Mouse (Mus musculus): ENCODE measurements around the gene Raf1. TPM values are rescaled to one million over a fixed set of nuclear protein-coding genes. Genes with fewer than 3 reads are reported as not detected.

Gene Raf1
- polyA plus RNA-seq (2015; fragmentation: Nextera tagmentation; extraction: Ambion mirVana) = 116 and 125 TPM in 2 replicates

DNA sequence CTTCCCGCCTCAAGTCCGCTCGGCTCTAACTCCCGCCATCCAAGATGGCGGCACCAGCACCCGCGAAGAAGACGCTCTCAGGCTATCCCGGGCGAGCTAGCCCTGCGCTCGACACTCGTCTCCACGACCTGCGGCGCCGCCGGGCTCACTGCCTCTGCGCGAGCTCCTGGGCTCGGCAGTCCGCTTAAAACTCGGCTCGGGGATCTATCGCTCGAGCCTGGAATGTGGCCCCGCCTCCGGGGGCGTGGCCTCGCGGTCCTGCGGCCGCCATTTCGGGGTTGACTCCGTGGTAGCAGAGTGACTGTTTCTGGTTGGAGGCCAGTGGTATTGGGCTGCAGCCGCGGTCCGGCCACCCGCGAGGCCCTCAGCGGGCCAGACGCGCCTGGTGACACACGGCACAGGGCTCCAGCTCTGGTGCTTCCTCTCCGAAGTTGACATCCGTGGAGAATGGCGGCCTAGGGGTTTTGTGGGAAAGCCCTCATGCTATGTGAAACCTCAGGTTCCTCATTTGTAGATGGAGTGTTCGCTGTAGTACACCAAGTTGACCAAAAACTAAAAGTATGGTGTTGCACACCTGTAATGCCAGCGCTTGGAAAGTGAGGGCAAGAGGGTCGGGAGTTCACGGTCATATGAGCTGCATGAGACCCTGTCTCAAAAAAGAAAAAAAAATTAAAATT, at the start of gene Raf1:
Raf1 (minus strand) TSS at position 184 of the 677 bp plus-strand sequence.
- under 1% methylated on average over 51 of the region's 51 CpGs for WGBS

DNA sequence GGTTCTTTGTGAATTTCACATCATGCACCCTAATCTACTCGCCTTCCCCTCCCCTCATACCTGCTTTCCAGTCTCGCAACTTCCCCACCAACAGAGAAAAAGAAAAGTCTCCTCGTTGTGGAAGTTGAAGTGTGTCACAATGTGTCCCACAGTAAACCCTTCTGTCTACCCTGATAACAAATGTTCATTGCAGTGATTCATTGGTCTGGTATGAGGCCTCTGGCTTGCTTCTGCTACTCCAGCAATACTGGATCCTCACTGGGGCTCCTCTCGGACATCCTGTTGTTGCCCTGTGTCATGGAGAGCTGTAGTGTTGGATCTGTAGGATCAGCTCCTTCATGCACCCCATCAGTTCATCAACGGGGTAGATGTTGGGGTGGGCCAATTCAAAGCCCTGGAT, 45.8 kb upstream of the Raf1 start:
- H3K4me3 ChIP-seq (replicated peaks) = no peak overlapping the region
- 0 out of 2 replicates have a peak, but pooled peaks cover 2% of the 10 kb centered on the region for H3K9me3 ChIP-seq (replicated peaks)
- H3K4me1 ChIP-seq = peaks cover 10% of the 10 kb centered on the region
- 87% methylated on average over 5 of the region's 5 CpGs for WGBS
- no peaks in the 10 kb centered on the region for H3K36me3 ChIP-seq
- H3K27me3 ChIP-seq (replicated peaks) = no peaks in the 10 kb centered on the region
- no peak overlapping the region for H3K27ac ChIP-seq (replicated peaks)
- ATAC-seq (ENCODE audit: low FRiP score) = no peak
- no peak overlapping the region for H3K9ac ChIP-seq (replicated peaks)
- H3K4me2 ChIP-seq = no peak overlapping the region

More for the DNA sequence above, at the start of gene Raf1:
- Histone ChIP-seq H3K9me3 (replicated peaks) (no peaks in the 10 kb centered on the region), H3K36me3 (no peaks in the 10 kb centered on the region), H3K27ac (replicated peaks) (peak within 1 kb of the TSS; percentile 100), H3K4me1 (peaks cover 23% of the 10 kb centered on the region), H3K4me2 (peak within 1 kb of the TSS; percentile 70), H3K4me3 (replicated peaks) (peak within 1 kb of the TSS; percentile 95), H3K9ac (replicated peaks) (peak within 1 kb of the TSS; percentile 100), H3K27me3 (replicated peaks) (no peaks in the 10 kb centered on the region)
- ATAC-seq (ENCODE audit: low FRiP score) = peak; percentile 98

DNA sequence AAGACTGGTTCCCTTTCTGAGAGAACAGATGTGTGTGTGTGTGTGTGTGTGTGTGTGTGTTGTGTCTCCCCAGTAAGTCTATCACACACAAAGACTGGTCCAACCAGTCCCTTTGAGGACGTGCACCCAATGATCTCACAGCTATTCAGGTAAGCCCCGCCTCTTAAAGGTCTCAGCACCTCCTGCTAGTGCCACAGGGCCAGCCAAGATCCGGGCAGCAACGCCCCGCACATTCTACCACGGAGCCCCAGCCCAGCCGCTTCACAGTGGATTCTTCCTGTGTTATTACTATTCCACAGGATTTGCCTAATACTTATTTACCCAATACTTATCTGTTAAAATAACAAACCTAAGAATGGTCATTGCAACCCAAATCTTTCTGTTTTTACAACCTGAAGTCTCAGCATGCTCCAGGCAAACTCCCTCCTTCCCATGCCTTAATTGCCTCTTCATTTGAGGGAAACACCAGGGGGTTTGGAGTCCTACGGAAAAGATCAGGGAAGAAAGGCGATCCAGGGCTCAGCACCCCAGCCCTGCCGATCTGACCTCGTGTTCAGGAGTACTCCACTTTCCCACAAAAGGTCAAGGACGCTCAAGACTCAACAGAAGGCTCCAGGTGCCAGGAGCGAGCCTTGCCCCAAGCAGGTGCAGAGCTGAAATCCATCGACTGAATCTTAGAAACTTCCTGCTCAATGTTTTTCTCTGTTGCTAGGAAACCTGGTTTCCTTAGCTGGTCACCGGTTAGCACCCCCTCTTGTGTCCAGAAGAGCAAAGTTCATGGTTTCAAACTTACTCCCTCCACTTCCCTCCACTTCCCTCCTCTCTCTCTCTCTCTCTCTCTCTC, 41.5 kb upstream of the Raf1 start:
- Histone ChIP-seq H3K36me3 (no peaks in the 10 kb centered on the region), H3K4me1 (peaks cover 20% of the 10 kb centered on the region), H3K27ac (replicated peaks) (no peak overlapping the region), H3K9me3 (replicated peaks) (no peaks in the 10 kb centered on the region), H3K4me2 (peak overlapping the region; percentile 57), H3K9ac (replicated peaks) (peak overlapping the region; percentile 15; the same call in 1 of the 2 replicates), H3K4me3 (replicated peaks) (peak overlapping the region; percentile 21), H3K27me3 (replicated peaks) (no peaks in the 10 kb centered on the region)
- peak; percentile 96 for ATAC-seq (ENCODE audit: low FRiP score)
- WGBS = 2% methylated on average over 15 of the region's 15 CpGs

DNA sequence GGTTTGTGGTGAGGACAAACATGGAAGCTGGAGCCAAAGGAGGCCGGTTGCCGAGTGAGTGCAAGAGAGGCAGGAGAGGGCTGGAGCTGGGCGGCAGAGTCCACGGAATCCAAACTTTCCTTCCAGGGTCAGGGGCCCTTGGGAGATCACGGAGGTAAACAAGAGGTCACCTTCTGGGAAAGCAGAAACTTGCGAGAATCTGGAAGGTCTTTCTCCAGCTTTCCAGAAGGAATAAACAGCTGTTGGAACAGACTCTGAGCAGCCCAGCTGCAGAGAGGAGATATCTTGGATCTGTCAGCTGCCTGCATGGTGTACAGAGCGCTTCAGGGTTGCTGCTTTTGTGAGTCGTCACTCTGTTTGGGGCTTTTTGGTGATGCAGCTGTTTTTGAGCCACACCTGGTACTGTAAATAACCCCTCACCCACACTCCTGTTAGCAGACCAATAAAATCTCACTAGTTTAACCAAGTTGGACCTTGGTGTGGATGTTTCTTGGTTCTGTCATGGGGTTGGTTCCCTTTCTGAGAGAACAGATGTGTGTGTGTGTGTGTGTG, 40.7 kb upstream of the Raf1 start:
- peak; percentile 69; the same call in 1 of the 2 replicates for ATAC-seq (ENCODE audit: low FRiP score)
- Histone ChIP-seq H3K4me3 (replicated peaks) (peak overlapping the region; percentile 21; the same call in 1 of the 2 replicates), H3K27ac (replicated peaks) (peak overlapping the region; percentile 33; the same call in 1 of the 2 replicates), H3K27me3 (replicated peaks) (no peaks in the 10 kb centered on the region), H3K4me2 (peak overlapping the region; percentile 57), H3K9ac (replicated peaks) (no peak overlapping the region), H3K9me3 (replicated peaks) (no peaks in the 10 kb centered on the region), H3K36me3 (no peaks in the 10 kb centered on the region), H3K4me1 (peaks cover 20% of the 10 kb centered on the region)
- whole genome bisulfite sequencing = 11% methylated on average over 8 of the region's 8 CpGs

DNA sequence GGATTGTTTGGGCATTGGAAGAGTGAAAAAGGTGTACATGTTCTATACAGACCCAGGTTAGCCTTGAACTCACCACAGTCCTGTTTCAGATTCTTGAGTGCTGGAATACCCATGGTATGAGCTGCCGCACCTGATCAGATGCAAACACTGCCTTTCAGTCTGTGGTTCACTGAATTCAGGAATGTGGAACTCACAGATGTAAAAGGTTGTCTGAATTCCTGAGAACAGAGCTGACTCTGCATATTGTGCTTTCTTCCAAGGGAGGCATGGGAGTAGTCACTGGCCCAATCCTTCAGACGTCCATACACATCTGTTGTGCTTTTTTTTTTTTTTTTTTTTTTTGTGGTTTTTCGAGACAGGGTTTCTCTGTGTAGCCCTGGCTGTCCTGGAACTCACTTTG, 34.8 kb upstream of the Raf1 start:
- Histone ChIP-seq H3K9ac (replicated peaks) (no peak overlapping the region), H3K27me3 (replicated peaks) (no peaks in the 10 kb centered on the region), H3K36me3 (no peaks in the 10 kb centered on the region), H3K4me2 (no peak overlapping the region), H3K4me3 (replicated peaks) (no peak overlapping the region), H3K9me3 (replicated peaks) (no peaks in the 10 kb centered on the region), H3K27ac (replicated peaks) (no peak overlapping the region), H3K4me1 (no peaks in the 10 kb centered on the region)
- WGBS = 88% methylated on average over 3 of the region's 3 CpGs
- no peak for ATAC-seq (ENCODE audit: low FRiP score)

DNA sequence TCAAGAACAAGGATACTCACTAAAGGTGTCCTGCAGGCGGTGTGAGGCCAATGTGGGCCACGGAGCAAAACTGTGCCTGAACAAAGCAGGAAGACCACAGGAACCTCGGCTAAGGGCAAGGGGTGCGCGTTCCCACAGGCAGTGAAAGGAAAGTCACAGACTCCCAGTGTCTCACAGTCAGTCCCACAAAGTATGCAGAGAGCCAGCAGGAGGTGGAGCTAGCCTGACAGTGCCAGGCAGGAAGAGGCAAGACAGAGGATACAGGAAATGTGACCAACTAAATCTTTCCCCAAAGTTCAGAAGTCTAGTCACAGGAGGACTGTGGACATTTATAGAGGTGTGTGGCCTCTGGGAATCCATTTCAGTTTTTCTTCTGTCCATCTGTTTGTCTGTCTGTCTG, 26.5 kb upstream of the Raf1 start:
- 78% methylated on average over 5 of the region's 5 CpGs for WGBS
- no peaks in the 10 kb centered on the region for H3K36me3 ChIP-seq
- H3K27ac ChIP-seq (replicated peaks) = no peak overlapping the region
- H3K27me3 ChIP-seq (replicated peaks) = no peaks in the 10 kb centered on the region
- no peak for ATAC-seq (ENCODE audit: low FRiP score)
- H3K9ac ChIP-seq (replicated peaks) = no peak overlapping the region
- no peaks in the 10 kb centered on the region for H3K4me1 ChIP-seq
- H3K9me3 ChIP-seq (replicated peaks) = no peaks in the 10 kb centered on the region
- H3K4me3 ChIP-seq (replicated peaks) = no peak overlapping the region
- no peak overlapping the region for H3K4me2 ChIP-seq

DNA sequence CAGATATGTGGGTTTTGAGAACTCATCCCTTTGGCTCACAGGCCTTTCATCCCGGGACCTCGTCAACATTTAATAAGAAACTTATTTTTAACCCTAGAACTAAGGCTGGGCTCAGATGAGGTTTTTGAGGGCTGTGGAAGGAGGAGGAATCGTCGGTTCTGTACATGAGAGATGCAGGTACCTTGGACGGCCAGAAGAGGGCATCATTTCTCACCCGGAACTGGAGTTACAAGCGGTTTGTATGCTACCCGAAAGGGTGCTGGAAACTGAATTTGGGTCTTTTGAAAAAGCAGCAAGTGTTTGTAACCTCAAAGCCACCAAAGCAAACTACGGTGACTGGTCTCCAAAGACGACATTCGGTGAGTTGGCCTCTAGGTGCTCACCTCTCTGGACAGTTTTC, 24.9 kb upstream of the Raf1 start:
- H3K27ac ChIP-seq (replicated peaks) = no peak overlapping the region
- no peak overlapping the region for H3K4me2 ChIP-seq
- H3K36me3 ChIP-seq = no peaks in the 10 kb centered on the region
- H3K9me3 ChIP-seq (replicated peaks) = no peaks in the 10 kb centered on the region
- WGBS = 51% methylated on average over 11 of the region's 11 CpGs
- ATAC-seq (ENCODE audit: low FRiP score) = no peak
- no peaks in the 10 kb centered on the region for H3K4me1 ChIP-seq
- no peaks in the 10 kb centered on the region for H3K27me3 ChIP-seq (replicated peaks)
- H3K9ac ChIP-seq (replicated peaks) = no peak overlapping the region
- no peak overlapping the region for H3K4me3 ChIP-seq (replicated peaks)

DNA sequence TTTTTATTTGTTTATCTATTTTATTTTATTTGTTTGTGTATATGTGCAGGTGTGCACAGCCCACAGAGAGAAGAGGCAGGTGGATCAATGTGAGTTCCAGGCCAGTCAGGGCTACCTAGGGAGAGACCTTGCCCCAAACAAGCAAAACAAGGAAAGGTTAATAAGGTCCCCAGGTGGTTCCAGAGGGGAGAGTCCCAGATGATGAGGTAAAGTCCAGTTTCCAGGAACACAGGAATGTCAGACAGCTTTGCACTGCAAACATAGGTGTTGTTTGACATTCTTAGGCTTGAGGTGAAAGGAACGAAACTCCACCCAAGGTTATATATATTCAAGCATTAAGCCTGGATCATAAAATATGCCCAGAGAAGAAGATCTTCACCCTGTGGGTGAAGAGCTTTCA, 24.3 kb upstream of the Raf1 start:
- H3K27me3 ChIP-seq (replicated peaks) = no peaks in the 10 kb centered on the region
- H3K9me3 ChIP-seq (replicated peaks) = no peaks in the 10 kb centered on the region
- no peak overlapping the region for H3K9ac ChIP-seq (replicated peaks)
- no peak overlapping the region for H3K4me2 ChIP-seq
- H3K27ac ChIP-seq (replicated peaks) = no peak overlapping the region
- H3K4me1 ChIP-seq = no peaks in the 10 kb centered on the region
- no peak overlapping the region for H3K4me3 ChIP-seq (replicated peaks)
- 100% methylated on average over 1 of the region's 1 CpGs for WGBS
- ATAC-seq (ENCODE audit: low FRiP score) = no peak
- no peaks in the 10 kb centered on the region for H3K36me3 ChIP-seq

DNA sequence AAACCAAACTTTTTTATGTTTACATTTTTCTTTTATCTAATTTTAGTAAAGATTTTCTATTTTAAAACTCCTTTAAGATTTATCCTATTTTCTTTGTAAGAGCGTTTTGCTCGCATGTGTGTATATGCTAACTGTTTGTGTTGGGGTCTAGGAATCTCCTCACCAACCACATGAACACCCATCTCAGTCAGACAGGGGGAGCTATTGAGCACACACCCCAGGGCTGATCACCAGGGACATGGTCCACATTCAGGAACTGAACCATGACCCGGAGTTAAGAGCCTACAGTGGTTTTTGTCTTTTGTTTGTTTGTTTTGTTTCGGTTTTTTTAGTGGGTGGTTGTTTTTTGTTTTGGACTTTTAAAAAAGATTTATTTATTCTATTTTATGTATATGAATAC, 22.3 kb upstream of the Raf1 start:
- ATAC-seq (ENCODE audit: low FRiP score) = no peak
- no peak overlapping the region for H3K4me3 ChIP-seq (replicated peaks)
- H3K4me2 ChIP-seq = no peak overlapping the region
- H3K36me3 ChIP-seq = no peaks in the 10 kb centered on the region
- 89% methylated on average over 4 of the region's 4 CpGs for WGBS
- H3K27ac ChIP-seq (replicated peaks) = no peak overlapping the region
- H3K9me3 ChIP-seq (replicated peaks) = no peaks in the 10 kb centered on the region
- no peaks in the 10 kb centered on the region for H3K27me3 ChIP-seq (replicated peaks)
- no peak overlapping the region for H3K9ac ChIP-seq (replicated peaks)
- H3K4me1 ChIP-seq = no peaks in the 10 kb centered on the region

DNA sequence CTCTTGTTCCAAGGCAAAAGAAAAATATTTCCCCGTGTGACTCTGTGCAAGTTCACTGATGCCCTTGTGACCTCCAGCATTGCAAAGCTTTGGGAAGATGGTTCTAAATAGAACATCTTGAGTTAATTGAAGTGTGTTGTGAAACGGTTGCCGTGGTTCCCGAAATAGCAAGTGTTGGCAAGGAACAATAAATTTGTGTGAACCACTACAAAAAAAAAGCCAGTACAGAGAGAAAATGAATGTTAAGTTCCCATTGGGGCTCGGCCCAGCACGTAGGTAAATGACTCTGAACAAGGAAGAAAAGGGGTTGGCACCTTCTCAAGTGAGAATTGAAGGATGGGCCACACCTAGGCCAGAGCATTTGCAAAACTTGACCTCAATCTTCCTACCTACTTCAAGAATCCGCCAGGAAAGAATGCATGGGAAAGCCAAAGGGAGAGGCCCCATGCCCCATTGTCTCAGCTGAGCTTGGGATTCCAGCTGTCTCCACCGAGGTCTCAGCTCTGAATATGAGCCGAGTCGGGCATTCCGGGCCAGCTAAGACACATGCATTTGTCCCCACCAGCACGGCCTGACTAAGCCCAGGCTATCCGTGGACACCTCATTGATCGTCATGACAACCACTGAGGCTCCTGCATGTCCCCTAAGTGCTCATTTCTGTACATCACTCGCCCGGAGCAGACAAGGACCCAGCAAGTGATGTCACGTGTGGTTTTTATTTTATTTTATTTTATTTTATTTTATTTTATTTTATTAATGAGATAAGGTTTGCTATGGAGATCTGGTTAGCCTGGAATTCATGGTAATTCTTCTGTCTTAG, 21.5 kb upstream of the Raf1 start:
- H3K4me3 ChIP-seq (replicated peaks) = no peak overlapping the region
- no peak overlapping the region for H3K27ac ChIP-seq (replicated peaks)
- no peaks in the 10 kb centered on the region for H3K27me3 ChIP-seq (replicated peaks)
- no peak overlapping the region for H3K9ac ChIP-seq (replicated peaks)
- no peaks in the 10 kb centered on the region for H3K9me3 ChIP-seq (replicated peaks)
- no peaks in the 10 kb centered on the region for H3K36me3 ChIP-seq
- 36% methylated on average over 17 of the region's 17 CpGs for WGBS
- no peak overlapping the region for H3K4me2 ChIP-seq
- no peaks in the 10 kb centered on the region for H3K4me1 ChIP-seq
- ATAC-seq (ENCODE audit: low FRiP score) = no peak

DNA sequence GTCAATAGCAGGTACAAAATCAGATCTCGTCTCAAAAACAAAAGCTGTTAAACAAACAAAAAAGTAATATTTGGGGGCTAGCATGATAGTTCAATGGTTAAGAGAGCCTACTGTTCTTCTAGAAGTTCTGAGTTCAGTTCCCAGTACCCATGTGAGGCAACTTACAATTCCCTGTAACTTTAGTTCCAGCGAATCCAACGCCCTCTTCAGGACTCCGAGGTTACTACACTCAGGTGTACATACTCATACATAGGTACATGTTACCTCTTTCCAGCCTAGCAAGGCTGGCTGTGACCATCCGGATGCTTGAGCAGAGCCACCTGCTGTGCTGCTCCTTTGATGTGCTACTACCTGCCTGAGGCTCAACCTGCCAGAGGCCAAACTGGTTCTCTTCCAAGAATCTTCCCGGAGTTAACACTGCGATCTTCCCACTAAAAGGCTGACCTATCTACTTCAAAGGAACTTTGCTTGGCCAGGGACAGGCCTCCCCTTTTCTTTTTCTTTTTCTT, 20.3 kb upstream of the Raf1 start:
- ATAC-seq (ENCODE audit: low FRiP score) = no peak
- H3K9me3 ChIP-seq (replicated peaks) = no peaks in the 10 kb centered on the region
- no peaks in the 10 kb centered on the region for H3K4me1 ChIP-seq
- H3K4me3 ChIP-seq (replicated peaks) = no peak overlapping the region
- no peak overlapping the region for H3K9ac ChIP-seq (replicated peaks)
- no peak overlapping the region for H3K27ac ChIP-seq (replicated peaks)
- 87% methylated on average over 7 of the region's 7 CpGs for WGBS
- H3K36me3 ChIP-seq = no peaks in the 10 kb centered on the region
- H3K27me3 ChIP-seq (replicated peaks) = no peaks in the 10 kb centered on the region
- no peak overlapping the region for H3K4me2 ChIP-seq
